Mouse (Mus musculus): ENCODE data around the gene Gm8180. TPM values are rescaled to one million over a fixed set of nuclear protein-coding genes. Genes with fewer than 3 reads are reported as not detected.
"Not testable (repeated sequence)": the region's sequence is repeated elsewhere in the genome, so short reads cannot be mapped to it uniquely, and the experiment has no call there.

Gm8180 gene
- polyA plus RNA-seq, 1 experiment: not detected

DNA sequence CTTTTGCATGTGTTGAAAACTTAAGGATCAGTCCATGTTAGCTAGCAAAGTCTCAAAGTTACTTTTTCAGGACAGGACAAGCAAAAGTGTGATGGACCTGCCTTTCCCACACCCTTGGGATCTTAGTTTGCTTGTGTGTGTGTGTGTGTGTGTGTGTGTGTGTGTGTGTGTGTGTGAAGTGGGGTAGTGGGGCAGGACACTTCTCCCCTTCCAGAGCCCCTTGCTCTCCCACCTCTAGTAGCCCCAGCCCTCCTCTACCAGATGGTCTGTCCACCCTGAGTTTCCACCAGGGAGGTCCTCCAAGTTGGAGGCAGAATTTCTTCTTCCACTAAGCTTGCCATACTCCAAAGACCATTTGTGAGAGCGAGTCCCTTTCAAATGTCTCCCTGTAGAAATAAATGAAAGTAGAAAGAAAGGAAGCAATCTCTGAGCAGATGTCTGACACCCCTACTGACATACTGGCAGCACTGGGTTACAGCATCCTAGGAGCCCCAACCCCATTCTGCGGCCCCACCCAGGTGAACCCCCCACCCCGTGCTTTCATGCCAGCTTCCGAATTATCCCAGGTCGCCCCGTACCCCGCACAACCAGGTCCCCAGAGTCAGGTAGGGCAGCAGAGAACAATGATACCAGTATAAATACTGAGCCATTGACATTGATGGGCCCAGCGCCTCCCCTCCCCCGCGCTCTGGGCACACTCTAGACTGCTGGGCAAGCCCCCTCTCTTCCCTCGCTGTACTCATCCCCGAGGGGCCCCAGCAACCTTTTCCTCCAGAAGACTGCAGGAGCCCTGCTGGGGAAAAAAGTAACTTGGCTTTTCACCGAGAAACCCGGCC, 11.7 kb upstream of the Gm8180 start:
- TF ChIP-seq MYOG (IDR thresholded peaks at IDR 0.05; ENCODE audit: control insufficient read depth, extremely low read depth, insufficient read length): no peak
- TF ChIP-seq FOSL1 (IDR thresholded peaks at IDR 0.05; ENCODE audit: insufficient read depth, low read length, poor library complexity, severe bottlenecking): no peak
- TF ChIP-seq USF1 (IDR thresholded peaks at IDR 0.05; ENCODE audit: low read depth): no peak
- no peak for TF ChIP-seq MYOD1 (IDR thresholded peaks at IDR 0.05; ENCODE audit: control insufficient read depth, insufficient read length, low read depth)
- TF ChIP-seq CEBPB (IDR thresholded peaks at IDR 0.05; ENCODE audit: low read depth): no peak
- TF ChIP-seq MAX (IDR thresholded peaks at IDR 0.05): no peak
- no peak for TF ChIP-seq CTCF (IDR thresholded peaks at IDR 0.05; ENCODE audit: control insufficient read depth, insufficient read depth, insufficient read length)
- Histone ChIP-seq H3K79me3 (ENCODE audit: low read depth) (no peaks in the 10 kb centered on the region), H3K79me2 (ENCODE audit: control insufficient read depth, insufficient read depth) (no peaks in the 10 kb centered on the region), H3ac (ENCODE audit: control insufficient read depth, insufficient read length, low read depth) (no peak overlapping the region), H3K4me3 (ENCODE audit: insufficient read depth, poor library complexity, severe bottlenecking) (no peak overlapping the region), H3K27me3 (ENCODE audit: control insufficient read depth, insufficient read depth, insufficient read length) (no peaks in the 10 kb centered on the region), H3K36me3 (ENCODE audit: control insufficient read depth, insufficient read depth) (no peaks in the 10 kb centered on the region)

DNA sequence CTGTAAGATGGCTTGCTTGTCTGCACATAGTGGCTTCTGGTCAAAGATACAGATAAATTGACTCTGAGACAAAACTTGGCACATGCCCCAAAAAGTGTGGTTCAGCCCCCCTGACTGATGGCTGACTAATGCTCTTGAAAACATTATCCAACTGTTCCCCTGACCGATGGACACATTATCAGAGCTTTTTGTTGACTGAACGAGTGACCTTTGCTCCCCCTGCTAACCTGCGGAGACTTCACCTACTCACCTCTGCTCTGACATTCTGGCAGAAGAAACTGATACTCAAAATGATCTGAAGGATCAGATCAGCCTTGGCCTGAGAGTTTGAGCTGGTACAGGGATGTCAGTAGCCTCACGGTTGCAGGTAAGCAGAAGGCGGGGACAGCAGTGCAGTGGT, 9.3 kb upstream of the Gm8180 start:
- H3K79me3 ChIP-seq (ENCODE audit: low read depth); H3K36me3 ChIP-seq (ENCODE audit: control insufficient read depth, insufficient read depth); H3K27me3 ChIP-seq (ENCODE audit: control insufficient read depth, insufficient read depth, insufficient read length); H3K4me3 ChIP-seq (ENCODE audit: insufficient read depth, poor library complexity, severe bottlenecking); H3ac ChIP-seq (ENCODE audit: control insufficient read depth, insufficient read length, low read depth); H3K79me2 ChIP-seq (ENCODE audit: control insufficient read depth, insufficient read depth): not testable (repeated sequence)

DNA sequence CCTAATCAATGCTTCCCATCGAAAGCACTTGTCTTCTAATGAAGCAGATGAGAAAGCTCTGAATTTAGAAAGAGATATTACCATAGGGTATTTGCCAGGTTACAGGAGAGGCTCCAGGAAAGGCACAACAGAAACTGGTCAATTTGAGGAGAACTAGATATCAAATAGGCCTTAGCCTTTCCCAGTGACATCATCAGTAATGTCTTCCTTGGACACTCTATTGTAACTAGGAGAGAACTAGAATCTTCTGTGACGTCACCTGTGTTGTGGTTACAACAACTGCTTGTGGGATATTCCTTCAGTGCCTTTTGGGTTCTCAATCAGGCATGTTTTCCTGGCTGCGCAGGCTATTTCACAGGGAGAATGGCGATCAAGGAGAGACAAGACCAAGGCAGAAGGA, 37.0 kb downstream of the Gm8180 start, which contains the start of gene Gm6526:
Gene Gm6526 (plus strand): TSS at position 301 of the 400 bp plus-strand sequence.
- H3ac ChIP-seq (ENCODE audit: control insufficient read depth, insufficient read length, low read depth); H3K36me3 ChIP-seq (ENCODE audit: control insufficient read depth, insufficient read depth); H3K27me3 ChIP-seq (ENCODE audit: control insufficient read depth, insufficient read depth, insufficient read length); H3K79me3 ChIP-seq (ENCODE audit: low read depth); H3K79me2 ChIP-seq (ENCODE audit: control insufficient read depth, insufficient read depth); H3K4me3 ChIP-seq (ENCODE audit: insufficient read depth, poor library complexity, severe bottlenecking): not testable (repeated sequence)

Other genes with a start within 250 kb of the Gm8180 start
- 0.07 TPM for gene Gm5799, start 241.2 kb downstream of the Gm8180 start, polyA plus RNA-seq (2012; fragmentation: generic; extraction: Trizol)
- gene Gm17654, start 205.6 kb downstream of the Gm8180 start, polyA plus RNA-seq (2012; fragmentation: generic; extraction: Trizol): not detected
- not detected for gene Gm10375, start 176.7 kb downstream of the Gm8180 start, polyA plus RNA-seq (2012; fragmentation: generic; extraction: Trizol)
- not detected for gene Gm8165, start 107.5 kb downstream of the Gm8180 start, polyA plus RNA-seq (2012; fragmentation: generic; extraction: Trizol)
- 0.74 TPM for gene Gm7324, start 86.9 kb downstream of the Gm8180 start, polyA plus RNA-seq (2012; fragmentation: generic; extraction: Trizol)
- gene Gm16506, start 57.3 kb downstream of the Gm8180 start, polyA plus RNA-seq (2012; fragmentation: generic; extraction: Trizol): not detected
- 0.11 TPM for gene Gm6526, start 36.9 kb downstream of the Gm8180 start, polyA plus RNA-seq (2012; fragmentation: generic; extraction: Trizol)
- gene Ear1, start 90.8 kb upstream of the Gm8180 start, polyA plus RNA-seq (2012; fragmentation: generic; extraction: Trizol): not detected
- gene Ear10, start 138.8 kb upstream of the Gm8180 start, polyA plus RNA-seq (2012; fragmentation: generic; extraction: Trizol): not detected
- gene Gm8113, start 140.6 kb upstream of the Gm8180 start, polyA plus RNA-seq (2012; fragmentation: generic; extraction: Trizol): 1.2 TPM
- not detected for gene Ang5, start 172.3 kb upstream of the Gm8180 start, polyA plus RNA-seq (2012; fragmentation: generic; extraction: Trizol)
- gene Ang6, start 217.5 kb upstream of the Gm8180 start, polyA plus RNA-seq (2012; fragmentation: generic; extraction: Trizol): not detected